Mouse (Mus musculus) heart, embryonic 16.5 days (tissue): ENCODE data around the gene Gramd1b. TPM values are rescaled to one million over a fixed set of nuclear protein-coding genes. Genes with fewer than 3 reads are reported as not detected.

ENCODE experiments used
- ATAC-seq: fragments of 200-750 bp; cut with Nextera tagmentation; replicated peaks from 2 replicates; pipeline ENCODE4 v1.8.0; 2017; ENCODE audit warnings: moderate number of reproducible peaks; ENCODE audit not compliant: insufficient read depth, low FRiP score; ENCODE audit errors: extremely low read depth
- H3K27ac ChIP-seq: fragments of 300-500 bp; sonication (generic); 2 replicates; pipeline ENCODE4 v1.5.1; 2014; ENCODE audit warnings: mild to moderate bottlenecking, low read length, control low read depth, moderate library complexity
- H3K27me3 ChIP-seq: fragments of 300-500 bp; sonication (generic); 2 replicates; pipeline ENCODE4 v1.6.1; 2014; ENCODE audit warnings: low read length, mixed read lengths; ENCODE audit not compliant: control insufficient read depth, insufficient read depth
- H3K36me3 ChIP-seq: fragments of 300-500 bp; sonication (generic); 2 replicates; pipeline ENCODE4 v1.6.1; 2014; ENCODE audit not compliant: control insufficient read depth, insufficient read depth
- H3K4me1 ChIP-seq: fragments of 300-500 bp; sonication (generic); 2 replicates; pipeline ENCODE4 v1.6.1; 2014; ENCODE audit warnings: low read length, mixed read lengths; ENCODE audit not compliant: control insufficient read depth, insufficient read depth
- H3K4me2 ChIP-seq: fragments of 300-500 bp; sonication (generic); 2 replicates; pipeline ENCODE4 v1.6.1; 2014; ENCODE audit warnings: low read depth, mild to moderate bottlenecking, control low read depth, low read length
- H3K4me3 ChIP-seq: fragments of 300-500 bp; sonication (generic); 2 replicates; pipeline ENCODE4 v1.5.1; 2014; ENCODE audit warnings: mild to moderate bottlenecking, control low read depth, low read length
- H3K9ac ChIP-seq: fragments of 300-500 bp; sonication (generic); 2 replicates; pipeline ENCODE4 v1.6.1; 2014; ENCODE audit warnings: low read length, control low read depth
- H3K9me3 ChIP-seq: fragments of 300-500 bp; sonication (generic); replicated peaks from 2 replicates; pipeline ENCODE4 v1.6.1; 2016; ENCODE audit warnings: low read length; ENCODE audit not compliant: control insufficient read depth
- WGBS: fragments of 180-500 bp; shearing (Covaris S2); extraction: QIAGEN DNeasy Blood & Tissue Kit; methylation state at CpG from one replicate; pipeline ENCODE4 v1.1.7; 2014; 5-methylcytosine and 5-hydroxymethylcytosine counted together
- polyA plus RNA-seq: library from polyadenylated mRNA; unstranded; fragments of >200 nt; fragmentation: Nextera tagmentation; extraction: Ambion mirVana; gene quantifications from 2 replicates; pipeline ENCODE4 v1.2.1, GENCODE M21; 2015

The Gramd1b gene
- polyA plus RNA-seq, 1 experiment from 2014 or later = 5.9 TPM

DNA sequence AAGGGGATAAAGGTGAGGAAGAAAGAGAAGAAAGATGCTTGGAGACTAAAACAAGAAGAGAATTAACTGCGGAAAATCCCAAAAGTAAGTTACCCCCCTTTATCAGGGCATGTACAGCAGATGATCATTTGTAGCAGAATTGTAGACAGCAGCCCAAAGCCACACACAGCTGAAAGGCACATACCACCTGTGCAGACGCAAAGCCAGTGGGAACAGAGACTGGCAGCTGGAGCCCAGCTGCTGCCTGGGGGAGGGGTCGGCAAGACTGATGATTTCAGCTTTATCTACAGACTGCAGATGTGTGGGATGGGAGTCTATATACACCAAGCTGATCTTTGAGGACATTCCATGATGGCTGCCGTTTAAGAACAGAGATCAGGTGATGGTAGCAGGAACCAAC lies 2.5 kb downstream of the Gramd1b start:
- Histone ChIP-seq H3K4me3 (no peak overlapping the region), H3K36me3 (no peaks in the 10 kb centered on the region), H3K9me3 (no peaks in the 10 kb centered on the region), H3K4me1 (peaks cover 11% of the 10 kb centered on the region), H3K4me2 (no peak overlapping the region), H3K9ac (no peak overlapping the region), H3K27ac (no peak overlapping the region), H3K27me3 (peaks cover 14% of the 10 kb centered on the region)
- 62% methylated on average over 4 of the region's 4 CpGs for WGBS
- no peak for ATAC-seq

DNA sequence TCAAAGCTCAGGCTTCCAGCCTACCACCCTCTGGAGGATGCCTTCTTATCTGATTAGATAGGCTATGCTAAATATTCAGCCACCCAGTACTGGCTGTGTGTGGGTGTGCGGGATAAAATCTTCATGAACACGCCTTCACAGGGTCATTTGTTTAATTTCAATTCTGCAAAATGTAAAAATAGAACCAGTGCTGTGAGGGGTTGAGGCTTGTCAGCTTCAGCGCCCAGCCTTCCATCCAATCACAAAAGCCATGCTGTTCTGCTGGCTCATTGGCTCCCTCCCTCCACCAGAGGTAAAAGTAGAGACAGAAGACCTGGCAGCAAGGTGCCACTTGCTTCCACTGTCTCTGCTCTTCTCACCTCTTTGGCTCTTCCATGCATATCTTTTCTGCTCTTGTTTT lies 4.3 kb downstream of the Gramd1b start:
- no peak overlapping the region for H3K4me3 ChIP-seq
- no peak overlapping the region for H3K9ac ChIP-seq
- H3K4me2 ChIP-seq = peak overlapping the region; percentile 41; the same call in 1 of the 2 replicates
- no peak for ATAC-seq
- no peaks in the 10 kb centered on the region for H3K9me3 ChIP-seq
- peaks cover 11% of the 10 kb centered on the region for H3K4me1 ChIP-seq
- no peaks in the 10 kb centered on the region for H3K36me3 ChIP-seq
- H3K27ac ChIP-seq = no peak overlapping the region
- peaks cover 6% of the 10 kb centered on the region; the same call in 1 of the 2 replicates for H3K27me3 ChIP-seq
- WGBS = 14% methylated on average over 3 of the region's 3 CpGs

DNA sequence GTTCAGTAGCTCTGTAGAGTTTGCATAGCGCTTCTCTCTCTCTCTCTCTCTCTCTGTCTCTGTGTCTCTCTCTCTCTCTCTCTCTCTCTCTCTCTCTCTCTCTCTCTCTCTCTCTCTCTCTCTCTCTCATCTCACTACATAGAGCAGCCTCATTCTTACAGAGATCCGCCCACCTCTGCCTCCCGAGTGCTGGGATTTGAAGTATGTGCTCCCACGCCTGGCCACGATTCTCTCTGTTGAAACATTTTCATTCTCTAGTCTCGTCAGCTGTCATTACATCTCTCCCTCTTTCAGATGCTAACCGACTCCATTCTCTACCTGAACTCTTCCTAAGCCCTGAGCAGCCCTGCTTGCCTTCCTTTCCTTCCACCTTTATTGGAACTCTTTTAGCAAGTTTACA lies 9.0 kb downstream of the Gramd1b start:
- ATAC-seq = no peak
- Histone ChIP-seq H3K9ac (no peak overlapping the region), H3K4me2 (no peak overlapping the region), H3K4me1 (peaks cover 7% of the 10 kb centered on the region), H3K36me3 (no peaks in the 10 kb centered on the region), H3K4me3 (no peak overlapping the region), H3K9me3 (no peaks in the 10 kb centered on the region), H3K27me3 (no peaks in the 10 kb centered on the region), H3K27ac (no peak overlapping the region)
- WGBS = 76% methylated on average over 7 of the region's 7 CpGs

DNA sequence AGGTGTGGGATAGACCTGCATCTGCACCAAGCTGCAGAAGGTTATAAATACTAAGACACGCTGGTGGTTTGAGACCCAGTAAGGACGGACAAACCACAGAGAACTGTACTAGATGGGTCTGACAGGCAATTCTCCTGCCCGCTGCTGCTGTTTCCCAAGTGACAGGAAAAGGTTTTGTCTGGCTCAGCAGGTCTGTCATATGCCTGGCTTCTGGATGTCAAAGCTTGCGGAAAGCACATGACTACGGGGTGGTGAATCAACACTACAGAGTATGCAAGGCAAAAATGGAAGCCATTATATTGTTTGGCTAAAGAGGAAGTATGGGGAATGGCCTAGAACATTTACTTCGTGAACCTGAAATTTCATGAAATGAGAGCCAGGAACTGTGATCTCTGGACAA lies 10.1 kb downstream of the Gramd1b start:
- Histone ChIP-seq H3K27ac (no peak overlapping the region), H3K36me3 (no peaks in the 10 kb centered on the region), H3K27me3 (no peaks in the 10 kb centered on the region), H3K4me1 (no peaks in the 10 kb centered on the region), H3K9ac (no peak overlapping the region), H3K9me3 (no peaks in the 10 kb centered on the region), H3K4me3 (no peak overlapping the region), H3K4me2 (no peak overlapping the region)
- no peak for ATAC-seq
- WGBS = 85% methylated on average over 6 of the region's 6 CpGs

DNA sequence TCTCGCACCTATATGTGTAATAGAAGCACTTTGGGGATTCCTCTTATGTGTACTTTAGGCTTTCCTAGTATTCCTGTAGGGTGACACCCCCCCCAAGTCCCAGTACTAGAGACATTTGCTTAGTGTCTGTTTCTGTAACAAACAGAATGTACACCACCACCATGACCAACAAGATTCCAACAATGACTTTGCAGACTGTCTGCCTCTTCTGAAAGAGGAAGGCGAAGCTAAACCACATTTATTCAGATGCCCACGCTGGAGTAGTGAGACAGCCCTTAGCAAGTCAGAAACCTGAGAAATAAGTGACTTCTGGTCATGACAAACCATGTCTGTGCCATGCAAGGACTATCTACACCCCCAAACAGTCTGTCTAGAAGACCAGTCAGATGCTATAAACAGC lies 11.9 kb downstream of the Gramd1b start:
- H3K4me1 ChIP-seq = no peaks in the 10 kb centered on the region
- ATAC-seq = no peak
- 80% methylated on average over 3 of the region's 3 CpGs for WGBS
- H3K27me3 ChIP-seq = no peaks in the 10 kb centered on the region
- H3K4me2 ChIP-seq = no peak overlapping the region
- no peaks in the 10 kb centered on the region for H3K36me3 ChIP-seq
- no peak overlapping the region for H3K9ac ChIP-seq
- no peak overlapping the region for H3K27ac ChIP-seq
- H3K4me3 ChIP-seq = no peak overlapping the region
- H3K9me3 ChIP-seq = no peaks in the 10 kb centered on the region

DNA sequence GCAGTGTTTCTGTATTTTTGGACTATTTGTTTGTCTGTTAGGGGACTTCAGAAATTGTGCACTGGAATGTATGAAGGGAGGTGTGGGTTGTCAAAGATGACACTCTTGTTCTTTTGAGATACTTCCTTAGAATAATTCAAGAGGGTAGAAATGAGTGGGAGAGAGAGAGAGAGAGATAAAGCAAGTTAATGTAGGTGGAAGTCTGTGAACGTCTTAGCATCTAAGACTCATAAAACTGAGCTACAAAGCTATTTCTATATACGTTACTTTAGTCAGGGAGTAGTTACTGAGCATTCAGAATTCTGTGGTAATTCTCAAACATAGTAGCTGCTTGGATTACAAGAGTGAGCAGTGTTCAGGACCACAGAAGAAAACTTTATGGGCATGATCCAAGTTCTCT lies 19.2 kb downstream of the Gramd1b start:
- Histone ChIP-seq H3K9me3 (no peaks in the 10 kb centered on the region), H3K27ac (no peak overlapping the region), H3K9ac (no peak overlapping the region), H3K4me1 (0 out of 2 replicates have a peak, but pooled peaks cover 2% of the 10 kb centered on the region), H3K27me3 (no peaks in the 10 kb centered on the region), H3K36me3 (no peaks in the 10 kb centered on the region), H3K4me3 (no peak overlapping the region), H3K4me2 (no peak overlapping the region)
- no peak for ATAC-seq
- 77% methylated on average over 2 of the region's 2 CpGs for WGBS

DNA sequence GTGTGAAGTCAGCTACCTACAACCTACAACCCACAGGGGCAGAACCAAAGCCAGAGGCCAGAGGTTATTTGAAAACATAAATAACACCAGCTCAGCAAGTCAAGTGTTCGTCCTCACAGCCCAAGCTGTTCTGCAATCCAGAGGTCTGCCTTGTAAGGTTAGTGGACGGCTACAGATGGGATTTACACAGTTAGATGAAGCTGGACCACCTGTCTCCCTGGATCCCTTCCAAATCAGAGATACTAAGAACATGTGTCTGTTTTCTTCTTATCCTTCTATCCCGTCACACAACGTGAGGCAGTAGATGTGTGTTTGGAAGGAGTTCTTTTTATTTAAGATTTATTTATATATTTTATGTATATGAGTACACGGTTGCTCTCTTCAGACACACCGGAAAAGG lies 21.7 kb downstream of the Gramd1b start:
- Histone ChIP-seq H3K27me3 (no peaks in the 10 kb centered on the region), H3K36me3 (no peaks in the 10 kb centered on the region), H3K27ac (no peak overlapping the region), H3K9ac (no peak overlapping the region), H3K4me2 (no peak overlapping the region), H3K4me1 (0 out of 2 replicates have a peak, but pooled peaks cover 2% of the 10 kb centered on the region), H3K4me3 (no peak overlapping the region), H3K9me3 (no peaks in the 10 kb centered on the region)
- ATAC-seq = no peak
- 76% methylated on average over 6 of the region's 6 CpGs for WGBS

DNA sequence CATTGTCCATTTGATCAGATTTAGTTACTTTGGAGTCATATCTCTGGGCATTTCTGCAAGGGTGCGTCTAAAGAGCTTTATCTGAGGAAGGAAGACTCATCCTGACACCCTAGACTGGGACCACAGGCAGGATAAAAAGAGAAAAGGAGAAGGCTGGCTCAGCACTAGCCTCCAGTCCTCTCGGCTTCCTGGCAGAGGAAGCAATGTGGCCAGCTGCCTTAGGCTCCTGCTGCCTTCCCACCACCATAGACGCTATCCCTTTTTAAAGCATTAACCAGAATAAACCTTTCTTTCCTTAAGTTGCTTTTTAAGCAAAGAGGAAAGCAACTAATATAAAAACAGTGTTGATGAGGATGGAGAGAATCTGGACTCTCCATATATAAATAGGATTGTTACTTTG lies 24.6 kb downstream of the Gramd1b start:
- no peak overlapping the region for H3K4me3 ChIP-seq
- no peaks in the 10 kb centered on the region for H3K36me3 ChIP-seq
- H3K4me2 ChIP-seq = no peak overlapping the region
- no peak for ATAC-seq
- 0 out of 2 replicates have a peak, but pooled peaks cover 2% of the 10 kb centered on the region for H3K4me1 ChIP-seq
- no peaks in the 10 kb centered on the region for H3K27me3 ChIP-seq
- H3K9me3 ChIP-seq = no peaks in the 10 kb centered on the region
- no peak overlapping the region for H3K9ac ChIP-seq
- no peak overlapping the region for H3K27ac ChIP-seq
- WGBS = 65% methylated on average over 3 of the region's 3 CpGs

DNA sequence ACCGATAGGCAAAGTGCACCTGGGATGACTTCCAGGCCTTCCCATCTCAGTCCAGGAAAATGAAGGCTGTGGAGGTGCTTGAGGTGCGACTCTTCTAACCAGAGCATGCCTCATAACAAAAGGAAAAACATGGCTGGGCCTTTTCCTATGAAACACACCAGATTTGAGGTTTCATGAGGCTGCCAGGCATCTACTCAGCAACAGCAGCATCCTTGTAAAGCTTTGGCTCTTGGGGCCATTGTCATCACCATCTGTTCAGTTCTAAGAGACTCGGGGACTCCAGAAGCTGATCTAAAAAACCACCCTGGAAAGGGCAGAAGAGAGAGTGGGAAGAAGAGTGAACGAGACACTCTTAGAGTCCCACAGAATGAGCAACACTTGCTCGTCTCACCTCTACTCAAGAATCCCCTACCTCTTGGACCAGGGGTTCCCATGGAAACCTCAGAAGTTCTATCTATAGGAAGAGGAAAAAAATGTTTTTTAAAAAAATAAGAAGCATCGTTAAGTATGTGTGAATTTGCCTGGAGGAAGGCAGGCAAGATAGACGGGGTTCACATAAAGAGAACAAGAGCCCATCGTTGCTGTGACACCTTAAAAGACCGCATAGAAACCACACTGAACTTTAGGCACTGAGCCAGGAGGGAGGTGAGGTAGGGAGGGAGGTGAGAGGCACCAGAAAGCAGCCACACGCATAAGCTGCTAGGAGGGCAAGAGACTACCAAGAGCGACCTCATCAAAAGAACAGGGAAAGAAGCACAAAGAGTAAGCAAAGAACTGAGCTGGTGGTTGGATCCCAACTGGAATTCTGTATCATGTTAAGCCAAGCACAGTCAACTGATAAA lies 25.5 kb downstream of the Gramd1b start:
- 69% methylated on average over 11 of the region's 11 CpGs for WGBS
- ATAC-seq = no peak
- no peak overlapping the region for H3K4me2 ChIP-seq
- 0 out of 2 replicates have a peak, but pooled peaks cover 2% of the 10 kb centered on the region for H3K4me1 ChIP-seq
- H3K27ac ChIP-seq = no peak overlapping the region
- no peaks in the 10 kb centered on the region for H3K9me3 ChIP-seq
- no peak overlapping the region for H3K9ac ChIP-seq
- no peak overlapping the region for H3K4me3 ChIP-seq
- H3K36me3 ChIP-seq = no peaks in the 10 kb centered on the region
- H3K27me3 ChIP-seq = no peaks in the 10 kb centered on the region
